Comparison of ENCODE assay signal across 10 mouse cellular contexts in genomic region chr5:140616110-140616503, GRCm38 (mm10). TPM values are rescaled to one million over a fixed set of nuclear protein-coding genes. Genes with fewer than 3 reads are reported as not detected.
DNase-seq lines count a peak whose midpoint lies in the region; ATAC-seq lines count a peak whose summit lies in the region.
"Had no signal": no experiment of that assay in that cellular context is flagged by ENCODE, and none has a peak within 500 bp of the region (broad histone marks: within the 10 kb centered on the region; RNA-seq: fewer than 3 reads in every experiment).

No protein-coding gene starts in this region.

- no peaks in the 10 kb centered on the region for H3K9me3 ChIP-seq in heart, embryonic 15.5 days (replicated peaks)
- no peaks in the 10 kb centered on the region for H3K9me3 ChIP-seq in heart, embryonic 11.5 days (replicated peaks; ENCODE audit: control insufficient read depth, low read length)
- no peaks in the 10 kb centered on the region for H3K9me3 ChIP-seq in limb, embryonic 15.5 days

- H3K4me1 ChIP-seq in heart, embryonic 15.5 days (replicated peaks) = peaks cover 13% of the 10 kb centered on the region
- H3K4me1 ChIP-seq in heart, embryonic 11.5 days (ENCODE audit: control insufficient read depth, insufficient read depth, low read length) = peaks cover 11% of the 10 kb centered on the region
- H3K4me1 ChIP-seq in limb, embryonic 15.5 days = peaks cover 25% of the 10 kb centered on the region

- H3K9ac ChIP-seq in heart, embryonic 15.5 days = no peak overlapping the region
- no peak overlapping the region; the same call in 1 of the 2 replicates for H3K9ac ChIP-seq in heart, embryonic 11.5 days (ENCODE audit: low read depth, low read length)
- no peak overlapping the region for H3K9ac ChIP-seq in limb, embryonic 15.5 days
- H3K9ac ChIP-seq: lung, embryonic 14.5 days had no signal

- no peak for ATAC-seq in heart, embryonic 15.5 days (replicated peaks; ENCODE audit: insufficient number of reproducible peaks, insufficient read depth, low FRiP score, low read depth)
- no peak for ATAC-seq in heart, embryonic 11.5 days (replicated peaks; ENCODE audit: insufficient number of reproducible peaks, low FRiP score, low TSS enrichment)
- ATAC-seq in limb, embryonic 15.5 days (ENCODE audit: insufficient number of reproducible peaks, low FRiP score, low TSS enrichment, low read depth) = no peak

- peak overlapping the region; percentile 61; the same call in 1 of the 2 replicates for H3K27ac ChIP-seq in heart, embryonic 15.5 days
- H3K27ac ChIP-seq in heart, embryonic 11.5 days (ENCODE audit: low read depth, low read length) = no peak overlapping the region
- H3K27ac ChIP-seq in limb, embryonic 15.5 days = peak overlapping the region; percentile 65; the same call in 1 of the 2 replicates

- WGBS in heart, embryonic 15.5 days = 70% methylated on average over 6 of the region's 6 CpGs
- WGBS in heart, embryonic 11.5 days (ENCODE audit: insufficient replicate concordance) = 74% methylated on average over 6 of the region's 6 CpGs
- WGBS in limb, embryonic 15.5 days = 69% methylated on average over 6 of the region's 6 CpGs

- DNase-seq in thymus, postnatal 0 days (ENCODE audit: low spot score) = peak; percentile 20
- no peak for DNase-seq in thymus, adult 18-20 months
- no peak for DNase-seq in embryo, embryonic 10 days (ENCODE audit: low spot score)
- DNase-seq in cerebellum, adult 11 months = no peak
- no peak for DNase-seq in ovary, postnatal 14 days (ENCODE audit: low spot score)
- DNase-seq: cerebellum, adult 18-20 months; lung, embryonic 14.5 days had no signal

- no peak overlapping the region for H3K4me3 ChIP-seq in heart, embryonic 15.5 days
- H3K4me3 ChIP-seq in heart, embryonic 11.5 days (ENCODE audit: low read depth, low read length) = no peak overlapping the region
- H3K4me3 ChIP-seq in limb, embryonic 15.5 days = no peak overlapping the region

- 0 out of 2 replicates have a peak, but pooled peaks cover 6% of the 10 kb centered on the region for H3K36me3 ChIP-seq in heart, embryonic 15.5 days
- no peaks in the 10 kb centered on the region for H3K36me3 ChIP-seq in heart, embryonic 11.5 days (ENCODE audit: control insufficient read depth, insufficient read depth, low read length)
- H3K36me3 ChIP-seq in limb, embryonic 15.5 days = peaks cover 30% of the 10 kb centered on the region

- no peak overlapping the region for H3K4me2 ChIP-seq in heart, embryonic 15.5 days
- H3K4me2 ChIP-seq in heart, embryonic 11.5 days = no peak overlapping the region
- H3K4me2 ChIP-seq in limb, embryonic 15.5 days = no peak overlapping the region
- H3K4me2 ChIP-seq: lung, embryonic 14.5 days had no signal

- peaks cover 9% of the 10 kb centered on the region; the same call in 1 of the 2 replicates for H3K27me3 ChIP-seq in heart, embryonic 15.5 days
- peaks cover 17% of the 10 kb centered on the region for H3K27me3 ChIP-seq in heart, embryonic 11.5 days (ENCODE audit: control insufficient read depth, insufficient read depth, low read length)
- H3K27me3 ChIP-seq in limb, embryonic 15.5 days = no peaks in the 10 kb centered on the region; the same call in 1 of the 2 replicates

RNA-seq across cellular contexts. Expression of gene Lfng, which starts 9.0 kb away (rescaled TPM):
- polyA plus RNA-seq in heart, embryonic 15.5 days (2015; fragmentation: Nextera tagmentation; extraction: Ambion mirVana) = 5.0 and 7.9 TPM in 2 replicates
- 2.8 and 3.3 TPM in 2 replicates for polyA plus RNA-seq in heart, embryonic 11.5 days (2014; fragmentation: Nextera tagmentation; extraction: Ambion mirVana)
- 13.2 and 13.3 TPM in 2 replicates for polyA plus RNA-seq in thymus, postnatal 0 days (2015; fragmentation: Nextera tagmentation; extraction: Ambion mirVana)
- polyA plus RNA-seq in limb, embryonic 15.5 days (2015; fragmentation: Nextera tagmentation; extraction: Ambion mirVana) = 16.9 and 19.7 TPM in 2 replicates

RNA-seq across cellular contexts. Expression of gene Ttyh3, which starts 32.7 kb away (rescaled TPM):
- 20.3 and 28.9 TPM in 2 replicates for polyA plus RNA-seq in heart, embryonic 15.5 days (2015; fragmentation: Nextera tagmentation; extraction: Ambion mirVana)
- polyA plus RNA-seq in heart, embryonic 11.5 days (2014; fragmentation: Nextera tagmentation; extraction: Ambion mirVana) = 26.7 and 28.8 TPM in 2 replicates
- polyA plus RNA-seq in thymus, postnatal 0 days (2015; fragmentation: Nextera tagmentation; extraction: Ambion mirVana) = 10.4 and 12.3 TPM in 2 replicates
- 29.9 and 34.1 TPM in 2 replicates for polyA plus RNA-seq in limb, embryonic 15.5 days (2015; fragmentation: Nextera tagmentation; extraction: Ambion mirVana)

RNA-seq across cellular contexts. Expression of gene Grifin, which starts 51.2 kb away (rescaled TPM):
- polyA plus RNA-seq in heart, embryonic 15.5 days (2015; fragmentation: Nextera tagmentation; extraction: Ambion mirVana) = 1.1 TPM in 1 of 2 replicates, not detected in the other
- polyA plus RNA-seq in heart, embryonic 11.5 days (2014; fragmentation: Nextera tagmentation; extraction: Ambion mirVana) = 0.74 TPM in 1 of 2 replicates, not detected in the other
- 13.1 and 21.2 TPM in 2 replicates for polyA plus RNA-seq in thymus, postnatal 0 days (2015; fragmentation: Nextera tagmentation; extraction: Ambion mirVana)
- polyA plus RNA-seq in limb, embryonic 15.5 days (2015; fragmentation: Nextera tagmentation; extraction: Ambion mirVana) = 0.31 TPM in 1 of 2 replicates, not detected in the other
- polyA plus RNA-seq: lung, embryonic 14.5 days had no signal
